Mouse (Mus musculus): ENCODE measurements at regions not wholly inside any gene's neighbourhood (a gene's known extent, or its start where the extent isn't known, plus 50 kb on each side); places are given as distances from the start of the nearest gene placed in this dataset.

DNA sequence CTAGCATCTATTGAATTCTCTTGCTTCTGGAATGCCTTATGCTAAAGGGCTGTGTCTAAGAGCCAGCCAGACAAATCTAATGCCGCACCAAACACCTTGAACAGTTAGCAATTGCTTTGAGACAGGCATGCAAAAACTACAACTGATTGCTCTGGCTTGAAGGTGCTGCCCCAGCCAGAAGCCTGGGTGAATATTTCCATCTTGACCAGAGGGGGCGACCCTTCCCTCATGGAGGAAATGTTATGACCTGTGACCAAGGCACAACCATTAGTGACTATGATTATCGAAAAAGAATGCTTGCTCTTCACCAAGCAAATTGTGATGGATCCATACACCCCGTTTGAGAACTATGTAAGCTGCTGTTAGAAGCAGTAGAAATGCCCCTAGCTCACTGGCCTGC, 445.9 kb upstream of the Etaa1 start:
- no peak for TF ChIP-seq CTCF (IDR thresholded peaks at IDR 0.05; ENCODE audit: borderline replicate concordance, insufficient read depth, low read depth, low read length)
- no peak for TF ChIP-seq POLR2A (IDR thresholded peaks at IDR 0.05; ENCODE audit: borderline replicate concordance, insufficient read depth, low read length)

Data from cerebellum, adult 2 months (tissue).